Mouse (Mus musculus) lung, embryonic 16.5 days (tissue): ENCODE measurements around the gene Ndufa13. TPM values are rescaled to one million over a fixed set of nuclear protein-coding genes. Genes with fewer than 3 reads are reported as not detected.

Experiments
- polyA plus RNA-seq: library from polyadenylated mRNA; unstranded; fragments of >200 nt; fragmentation: Nextera tagmentation; extraction: Ambion mirVana; gene quantifications from 2 replicates; pipeline ENCODE4 v1.2.1, GENCODE M21; 2015

The Ndufa13 gene
- polyA plus RNA-seq, 1 experiment from 2014 or later, result 176 TPM

Other genes with a start within 250 kb of the Ndufa13 start
- gene Zfp964, start 248.1 kb downstream of the Ndufa13 start, polyA plus RNA-seq, result 1.5 and 2.3 TPM in 2 replicates
- 27.7 and 28.2 TPM in 2 replicates for gene Zfp869, start 191.8 kb downstream of the Ndufa13 start, polyA plus RNA-seq
- 8.4 TPM in 2 replicates for gene Zfp963, start 152.6 kb downstream of the Ndufa13 start, polyA plus RNA-seq
- 0.85 and 1.2 TPM in 2 replicates for gene Gm20422, start 127.7 kb downstream of the Ndufa13 start, polyA plus RNA-seq
- gene Atp13a1, start 111.4 kb downstream of the Ndufa13 start, polyA plus RNA-seq, result 41.8 and 45.8 TPM in 2 replicates
- gene Zfp866, start 111.4 kb downstream of the Ndufa13 start, polyA plus RNA-seq, result 26.7 and 27.9 TPM in 2 replicates
- 7.1 and 7.9 TPM in 2 replicates for gene Gmip, start 93.9 kb downstream of the Ndufa13 start, polyA plus RNA-seq
- gene Lpar2, start 80.1 kb downstream of the Ndufa13 start, polyA plus RNA-seq, result 0.45 and 0.48 TPM in 2 replicates
- 13.4 and 17.1 TPM in 2 replicates for gene Pbx4, start 70.1 kb downstream of the Ndufa13 start, polyA plus RNA-seq
- gene Cilp2, start 14.9 kb downstream of the Ndufa13 start, polyA plus RNA-seq, result 0.26 and 0.30 TPM in 2 replicates
- gene Tssk6, start 374 bp downstream of the Ndufa13 start, polyA plus RNA-seq, result 2.0 and 2.7 TPM in 2 replicates
- gene Yjefn3, start 154 bp upstream of the Ndufa13 start, polyA plus RNA-seq, result 4.0 and 4.1 TPM in 2 replicates
- gene Gatad2a, start 93.8 kb upstream of the Ndufa13 start, polyA plus RNA-seq, result 41.6 and 42.1 TPM in 2 replicates
- 54.0 and 55.1 TPM in 2 replicates for gene Mau2, start 140.2 kb upstream of the Ndufa13 start, polyA plus RNA-seq
- 43.1 and 44.1 TPM in 2 replicates for gene Sugp1, start 140.3 kb upstream of the Ndufa13 start, polyA plus RNA-seq
- 0.94 and 1.2 TPM in 2 replicates for gene Tm6sf2, start 170.4 kb upstream of the Ndufa13 start, polyA plus RNA-seq
- gene Hapln4, start 180.9 kb upstream of the Ndufa13 start, polyA plus RNA-seq, result 0.06 TPM in 1 of 2 replicates, not detected in the other
- 0.21 and 0.59 TPM in 2 replicates for gene Ncan, start 218.3 kb upstream of the Ndufa13 start, polyA plus RNA-seq
- gene Nr2c2ap, start 228.8 kb upstream of the Ndufa13 start, polyA plus RNA-seq, result 29.6 and 31.1 TPM in 2 replicates
- gene Rfxank, start 236.6 kb upstream of the Ndufa13 start, polyA plus RNA-seq, result 21.1 and 21.2 TPM in 2 replicates
- 53.0 and 56.6 TPM in 2 replicates for gene Borcs8, start 236.9 kb upstream of the Ndufa13 start, polyA plus RNA-seq
- gene Mef2b, start 237.2 kb upstream of the Ndufa13 start, polyA plus RNA-seq, result 0.29 and 0.38 TPM in 2 replicates